Mouse (Mus musculus) thymus, postnatal 14 days (tissue): ENCODE measurements around the gene Pax6.

Experiments
- DNase-seq: peaks from one replicate; pipeline ENCODE4 v3.0.0; 2021

Pax6 gene

DNA sequence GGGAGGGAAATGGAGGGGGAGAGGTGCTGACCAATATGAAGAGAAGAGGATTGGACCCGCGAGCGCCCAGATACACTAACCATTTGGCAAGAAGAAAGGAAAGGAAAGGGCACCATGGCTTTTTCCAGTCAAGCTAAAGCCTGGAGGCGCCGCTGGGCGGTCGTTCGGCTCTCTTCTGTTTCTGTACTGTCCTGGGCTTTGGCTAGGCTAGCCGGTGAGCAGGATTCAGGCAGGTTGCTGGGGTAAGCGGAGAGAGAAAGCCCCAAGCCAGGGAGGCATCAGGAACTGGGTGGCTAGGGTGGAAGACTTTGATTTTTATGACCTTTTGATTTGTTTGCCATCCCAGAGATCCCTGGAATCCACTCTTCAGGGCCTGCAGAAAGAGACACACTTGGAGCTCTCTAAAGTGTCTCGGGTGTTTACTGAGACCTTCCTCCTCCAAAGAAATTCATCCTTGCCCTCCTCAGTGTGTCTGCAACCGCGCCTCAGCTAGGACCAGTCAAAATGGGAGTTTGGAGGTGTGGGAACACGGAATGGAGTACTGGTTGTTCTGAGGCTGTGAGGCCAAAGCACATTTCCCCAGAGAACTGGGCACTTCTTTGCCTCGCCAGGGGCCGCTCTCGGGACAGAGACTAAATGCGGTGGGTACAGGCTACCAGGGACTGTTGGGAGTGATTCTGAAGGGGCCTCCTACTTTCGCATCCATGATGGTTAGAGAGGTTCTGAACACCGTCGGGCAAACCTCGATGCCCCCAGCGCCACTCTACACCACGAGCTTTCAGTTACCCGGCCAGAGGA lies 3.3 kb downstream of the Pax6 start:
- DNase-seq: no peak

DNA sequence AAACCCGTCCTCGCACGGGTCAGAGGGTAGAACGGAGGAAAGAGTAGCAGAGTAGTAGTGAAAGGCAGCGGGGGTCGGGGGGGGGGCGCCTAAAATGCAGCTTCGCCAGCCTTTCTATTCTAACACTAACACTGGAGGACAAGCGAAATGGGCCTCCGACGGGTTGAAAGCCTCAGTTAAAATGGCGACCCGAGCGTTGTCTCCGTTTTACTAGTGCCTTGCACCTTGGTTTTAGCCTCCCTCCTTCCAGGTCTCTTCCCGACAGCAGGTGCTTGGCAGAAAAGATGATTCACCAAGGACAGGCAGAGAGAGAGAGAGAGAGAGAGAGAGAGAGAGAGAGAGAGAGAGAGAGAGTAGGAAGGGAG lies 3.9 kb downstream of the Pax6 start:
- DNase-seq: no peak

DNA sequence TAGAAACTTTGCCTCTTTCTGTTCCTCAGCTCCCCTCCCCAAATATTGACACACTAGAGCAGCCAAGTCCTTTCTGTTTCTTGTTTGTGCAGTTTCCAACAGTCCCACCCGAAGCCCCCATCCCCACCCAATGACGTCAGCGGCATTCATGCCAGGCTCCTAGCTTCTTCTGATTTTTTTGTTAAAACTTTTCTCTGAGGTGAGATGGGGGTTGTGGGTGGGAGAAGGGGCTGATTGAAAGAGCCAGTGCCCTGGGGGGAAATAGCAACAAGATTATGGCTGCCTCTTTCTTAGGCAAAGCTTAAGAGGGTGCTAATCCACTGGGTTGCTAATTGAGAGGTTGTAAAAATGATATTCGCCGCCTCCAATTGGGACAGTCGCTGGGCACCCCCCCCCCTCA lies 4.4 kb downstream of the Pax6 start:
- no peak for DNase-seq

DNA sequence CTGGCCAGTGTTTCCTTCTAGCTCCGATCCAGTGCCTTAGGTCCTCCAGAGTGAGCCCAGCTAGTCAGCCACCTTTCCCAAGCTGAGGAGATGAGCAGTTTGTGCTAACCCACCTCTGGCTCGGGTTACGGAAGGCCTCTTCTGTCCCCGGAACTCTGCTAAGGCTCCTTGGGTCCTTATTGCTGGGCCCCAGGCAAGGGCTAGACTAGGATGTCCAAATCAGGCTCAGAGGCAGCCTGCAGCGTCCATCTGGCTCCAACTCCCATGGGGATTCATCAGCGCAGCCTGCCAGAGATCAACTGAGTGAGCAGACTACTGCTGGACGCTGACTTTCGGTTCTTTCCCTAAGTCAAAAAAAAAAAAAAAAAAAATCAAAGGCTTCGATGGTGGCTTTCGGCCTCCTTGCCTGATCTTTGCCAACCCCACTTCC lies 4.9 kb downstream of the Pax6 start:
- no peak for DNase-seq

DNA sequence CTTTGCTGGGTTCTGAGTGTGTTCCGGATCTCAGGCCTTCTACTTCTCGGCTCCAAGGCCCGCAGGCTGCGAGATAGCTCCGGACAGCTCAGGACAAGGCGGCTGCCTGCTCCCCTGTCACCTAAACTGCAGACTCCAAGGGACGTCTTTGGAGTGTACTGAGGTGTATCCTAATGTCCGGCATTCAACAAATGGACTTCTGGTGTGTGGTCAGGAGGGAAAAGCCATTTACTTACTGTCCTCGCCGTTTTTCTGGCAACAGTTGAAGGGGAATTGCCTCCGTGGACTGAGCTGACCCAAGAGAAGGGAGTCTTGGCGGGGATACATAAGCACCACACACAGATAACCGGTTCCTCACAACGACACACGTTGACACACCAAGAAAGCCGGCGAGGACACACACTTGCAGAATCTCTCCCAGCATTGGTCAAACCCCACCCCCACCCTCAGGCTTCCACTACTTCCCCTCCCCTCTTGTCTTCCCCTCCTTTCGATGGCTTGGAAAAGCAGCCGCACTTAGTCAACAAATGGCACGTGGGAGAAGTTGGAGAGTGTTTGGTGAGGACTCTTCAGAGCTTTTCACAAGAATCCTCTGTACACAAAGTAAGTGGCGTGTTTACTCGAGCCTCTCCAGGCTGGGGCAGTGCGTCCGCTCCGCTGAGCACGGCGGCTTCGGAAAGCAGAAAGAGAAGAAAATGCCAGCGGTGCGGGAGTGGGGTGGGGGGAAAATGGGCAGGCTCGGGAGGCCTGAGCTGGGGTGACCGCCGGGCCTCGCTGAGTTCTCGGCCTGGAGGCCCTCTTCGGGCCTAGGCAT lies 5.6 kb downstream of the Pax6 start:
- DNase-seq: no peak

DNA sequence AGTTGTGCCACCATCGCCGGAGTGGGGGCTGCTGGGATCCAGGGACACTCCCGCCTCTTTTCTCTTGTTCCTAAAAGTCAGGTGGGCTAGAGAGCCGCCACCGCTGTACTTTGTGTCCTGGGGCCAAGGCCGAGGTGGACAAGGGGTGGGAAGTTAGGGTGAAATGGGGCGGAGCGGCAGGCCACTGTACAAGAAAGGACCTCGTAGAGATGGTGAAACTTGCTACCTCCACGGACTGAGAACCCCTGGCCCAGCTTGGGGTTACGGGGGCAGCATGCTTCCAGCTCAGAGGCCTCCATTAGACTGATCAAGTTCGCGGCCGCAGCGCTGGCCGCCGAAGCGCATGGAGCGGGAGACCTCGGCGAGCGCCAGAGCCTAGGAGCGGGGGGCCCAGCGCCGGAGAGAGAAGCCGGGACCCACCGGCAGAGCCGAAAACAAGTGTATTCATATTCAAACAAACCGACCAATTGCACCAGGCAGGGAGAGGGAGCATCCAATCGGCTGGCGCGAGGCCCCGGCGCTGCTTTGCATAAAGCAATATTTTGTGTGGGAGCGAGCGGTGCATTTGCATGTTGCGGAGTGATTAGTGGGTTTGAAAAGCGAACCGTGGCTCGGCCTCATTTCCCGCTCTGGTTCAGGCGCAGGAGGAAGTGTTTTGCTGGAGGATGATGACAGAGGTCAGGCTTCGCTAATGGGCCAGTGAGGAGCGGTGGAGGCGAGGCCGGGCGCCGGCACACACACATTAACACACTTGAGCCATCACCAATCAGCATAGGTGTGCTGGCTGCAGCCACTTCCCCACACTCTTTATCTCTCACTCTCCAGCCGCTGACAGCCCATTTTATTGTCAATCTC lies 6.4 kb downstream of the Pax6 start:
- peak; percentile 37 for DNase-seq

DNA sequence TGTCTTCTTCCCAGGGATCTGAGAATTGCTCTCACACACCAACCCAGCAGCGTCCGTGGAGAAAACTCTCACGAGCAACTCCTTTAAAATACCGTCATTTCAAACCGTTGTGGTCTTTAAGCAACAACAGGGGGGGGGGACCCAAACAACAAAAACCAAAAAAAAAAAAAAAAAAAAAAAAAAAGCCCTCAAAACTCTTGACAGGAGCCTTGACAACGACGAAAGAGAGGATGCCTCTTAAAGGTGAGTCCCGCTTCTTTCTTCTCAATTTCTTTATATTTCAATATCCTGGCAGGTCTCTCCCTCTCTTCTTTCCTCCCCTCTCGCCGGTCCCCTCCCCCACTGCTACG lies 7.0 kb downstream of the Pax6 start:
- DNase-seq: no peak

DNA sequence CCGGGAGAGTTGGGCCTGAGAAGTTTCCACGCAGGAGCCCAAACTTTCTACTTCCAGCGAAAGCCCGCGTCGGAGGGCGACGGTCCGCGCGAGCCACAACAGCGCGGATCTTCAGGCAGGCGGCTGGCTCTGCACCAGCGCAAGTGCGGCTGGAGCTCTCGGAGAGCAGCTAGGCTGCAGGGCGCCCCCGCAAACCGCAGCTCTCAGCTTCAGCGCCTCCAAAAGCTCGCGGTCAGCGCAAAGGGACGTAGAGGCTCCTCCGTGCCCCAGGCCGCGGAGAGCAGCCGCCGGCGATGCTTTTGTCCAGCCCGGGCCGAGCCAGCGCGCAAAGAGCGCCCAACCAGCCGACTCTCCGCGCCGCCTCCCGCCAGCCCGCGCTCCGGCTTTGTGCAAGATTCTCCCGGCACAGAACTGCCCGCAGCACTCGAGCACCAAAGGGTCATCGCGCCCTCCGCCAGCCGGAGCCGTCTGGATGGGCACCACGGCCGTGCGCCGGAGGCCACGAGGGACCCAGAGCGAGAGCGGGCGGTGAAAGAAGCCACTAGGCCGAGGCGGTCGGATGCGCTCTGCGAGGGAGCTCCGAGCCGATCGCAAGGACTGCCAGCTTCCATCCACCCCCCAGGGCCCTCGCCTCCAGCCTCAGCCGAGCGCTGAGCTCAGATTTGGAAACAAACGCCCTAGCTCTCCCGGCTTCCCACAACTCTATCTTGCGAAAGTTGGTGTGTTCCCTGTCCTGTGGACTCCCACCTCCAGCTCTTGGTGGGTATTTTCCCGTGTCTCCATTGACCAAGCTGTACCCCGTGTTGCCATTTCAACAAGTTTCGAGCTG lies 7.6 kb downstream of the Pax6 start:
- DNase-seq: no peak

DNA sequence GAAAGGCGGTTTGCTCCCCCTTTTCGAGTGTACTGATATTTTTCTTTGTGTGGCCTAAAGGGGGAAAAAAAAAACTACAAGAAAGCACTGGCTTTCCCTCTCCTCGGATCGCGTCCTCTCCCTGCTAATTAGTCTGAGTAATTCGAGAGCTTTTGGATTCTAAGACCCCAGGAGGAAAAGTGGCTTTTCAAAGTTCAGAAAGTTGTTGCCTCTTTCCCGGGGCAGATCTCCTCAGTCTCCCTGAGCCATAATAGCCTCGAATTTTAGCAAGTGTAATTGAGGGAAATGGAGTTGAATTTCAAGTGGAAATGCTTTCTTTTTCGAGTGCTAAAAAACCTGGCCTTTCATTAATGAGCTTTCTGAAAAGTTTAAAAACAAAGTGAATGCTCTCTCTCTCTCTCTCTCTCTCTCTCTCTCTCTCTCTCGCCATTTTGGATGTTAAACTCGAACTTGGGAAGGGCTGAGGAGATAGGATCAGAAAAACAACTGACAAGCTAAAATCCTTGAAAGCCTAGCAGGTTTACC lies 8.3 kb downstream of the Pax6 start:
- no peak for DNase-seq

DNA sequence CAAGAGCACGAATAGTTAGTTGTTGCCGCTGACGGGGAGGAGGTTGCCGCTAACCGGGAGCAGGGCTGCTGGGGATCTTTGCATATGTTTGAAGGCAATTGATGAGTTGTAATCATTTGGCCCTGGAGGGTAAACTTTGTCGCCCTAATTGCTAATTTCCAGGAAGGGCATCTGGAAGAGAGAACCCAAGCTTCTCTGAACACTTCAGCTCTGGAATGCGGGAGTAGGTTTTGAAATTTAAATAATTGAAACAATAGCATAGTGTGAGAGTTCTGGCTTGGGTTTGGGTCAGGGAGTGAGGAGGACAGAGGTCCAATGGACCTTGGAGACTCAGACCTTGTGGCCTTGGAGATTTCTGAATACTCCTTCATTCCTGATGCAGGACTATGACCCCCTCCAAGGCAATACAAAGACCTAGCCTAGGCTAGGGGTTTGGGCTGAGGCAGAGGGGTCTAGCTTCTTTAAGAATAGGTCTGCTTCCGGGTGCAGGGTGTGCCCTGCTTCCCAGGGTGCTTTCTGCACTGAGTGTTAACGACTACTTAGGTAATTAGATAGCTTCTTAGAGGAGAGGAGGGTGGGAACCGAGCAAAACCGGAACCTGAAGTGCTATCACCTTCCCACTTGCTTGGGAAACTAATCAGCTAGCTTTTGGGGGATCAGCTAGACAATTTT lies 8.9 kb downstream of the Pax6 start:
- DNase-seq: no peak

DNA sequence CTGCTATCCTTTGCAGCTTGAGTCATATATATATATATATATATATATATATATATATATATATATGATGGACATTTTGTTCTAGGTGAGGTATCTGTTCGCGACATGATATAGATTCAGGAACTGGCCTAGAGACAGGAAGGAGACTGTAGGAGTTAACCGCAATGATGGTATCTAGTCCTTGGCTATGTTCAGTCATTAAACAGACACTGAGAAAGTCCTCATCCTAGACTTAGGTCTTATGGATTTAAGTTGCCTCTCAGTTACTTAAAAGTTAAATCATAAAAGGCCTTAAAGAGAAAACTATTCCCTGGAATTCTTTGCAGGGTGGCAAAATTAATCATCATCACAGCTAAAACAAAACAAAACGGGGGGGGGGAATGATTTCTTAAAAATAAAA lies 9.6 kb downstream of the Pax6 start:
- DNase-seq: no peak

DNA sequence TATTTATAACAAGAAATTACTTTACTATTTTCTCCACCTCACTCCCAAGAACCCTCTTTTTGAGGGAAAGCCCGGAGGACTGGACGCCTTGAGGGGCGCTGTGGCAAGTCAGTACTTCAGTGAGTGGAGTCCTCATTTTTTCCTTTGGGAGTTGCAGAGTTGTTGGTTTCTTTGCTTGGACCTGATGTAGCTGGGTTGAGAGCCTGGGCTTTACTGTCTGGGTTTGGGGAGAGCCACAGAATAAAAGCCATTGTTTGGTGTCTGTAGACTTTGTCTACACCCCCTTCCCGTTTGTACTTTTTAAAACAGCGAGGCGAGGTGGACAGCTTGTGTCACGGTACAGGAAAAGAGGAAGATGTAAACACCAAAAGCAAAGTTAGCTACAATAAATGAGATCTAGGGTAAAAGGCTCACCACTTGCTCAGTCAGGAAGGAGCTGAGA lies 10.2 kb downstream of the Pax6 start:
- DNase-seq: no peak

DNA sequence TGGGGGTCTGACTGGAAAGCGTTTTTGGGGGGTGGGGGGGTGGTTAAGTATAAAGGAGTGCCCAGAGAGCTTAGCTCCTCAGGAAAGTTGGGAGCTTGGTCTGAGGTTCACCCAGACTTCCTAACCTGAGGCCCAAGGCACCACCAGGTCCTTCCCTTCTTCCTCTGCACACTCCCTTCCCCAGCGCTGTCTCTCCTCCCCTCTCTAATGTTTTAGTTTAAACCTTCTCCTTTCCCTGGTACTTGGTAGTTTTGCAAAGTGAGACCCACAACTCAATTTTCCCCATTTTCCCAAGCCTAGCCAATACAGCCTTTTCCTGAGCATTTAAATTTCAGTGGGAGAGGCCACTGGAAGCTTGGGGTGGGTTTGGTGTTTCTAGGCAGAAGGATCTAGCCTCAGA lies 10.6 kb downstream of the Pax6 start:
- DNase-seq: no peak

DNA sequence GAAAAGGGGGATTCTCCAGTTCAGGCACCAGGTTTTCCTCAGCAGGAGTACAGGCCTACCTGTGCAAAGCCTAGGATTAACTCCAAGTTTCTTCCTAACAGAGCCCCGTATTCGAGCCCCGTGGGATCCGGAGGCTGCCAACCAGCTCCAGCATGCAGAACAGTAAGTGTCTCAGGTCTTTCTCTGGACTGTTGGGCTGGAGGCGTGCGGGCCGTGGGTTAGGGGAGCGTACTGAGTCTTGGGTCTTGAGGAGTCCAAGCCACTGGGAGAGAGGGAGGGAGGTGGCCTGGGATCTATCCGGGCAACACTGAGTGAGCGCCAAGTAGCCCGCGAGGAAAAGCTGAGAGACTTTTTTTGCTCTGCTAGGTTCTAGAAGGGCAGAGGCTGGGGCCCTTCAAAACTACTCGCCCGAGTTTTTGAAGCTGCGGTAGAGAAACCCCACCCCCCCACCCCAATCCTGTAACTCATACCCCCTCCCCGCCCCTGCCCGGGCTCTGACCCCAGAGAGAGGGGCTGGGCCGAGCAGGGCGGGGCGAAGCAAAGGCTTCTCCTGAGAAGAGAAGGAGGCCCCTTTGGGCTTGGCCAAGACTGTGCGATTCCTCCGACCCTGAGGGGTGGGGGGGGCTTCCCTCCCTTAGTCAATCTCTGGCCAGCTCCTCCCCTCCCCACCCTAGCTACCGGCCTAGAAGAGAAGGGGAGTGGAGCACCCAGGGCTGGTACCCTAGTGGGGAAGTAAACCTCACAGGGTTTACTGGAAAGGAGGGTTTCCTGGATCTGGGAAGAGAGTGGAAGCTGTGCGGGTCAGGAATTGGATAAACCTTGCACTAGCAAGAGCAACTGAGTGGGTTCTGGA lies 11.7 kb downstream of the Pax6 start:
- DNase-seq: no peak

DNA sequence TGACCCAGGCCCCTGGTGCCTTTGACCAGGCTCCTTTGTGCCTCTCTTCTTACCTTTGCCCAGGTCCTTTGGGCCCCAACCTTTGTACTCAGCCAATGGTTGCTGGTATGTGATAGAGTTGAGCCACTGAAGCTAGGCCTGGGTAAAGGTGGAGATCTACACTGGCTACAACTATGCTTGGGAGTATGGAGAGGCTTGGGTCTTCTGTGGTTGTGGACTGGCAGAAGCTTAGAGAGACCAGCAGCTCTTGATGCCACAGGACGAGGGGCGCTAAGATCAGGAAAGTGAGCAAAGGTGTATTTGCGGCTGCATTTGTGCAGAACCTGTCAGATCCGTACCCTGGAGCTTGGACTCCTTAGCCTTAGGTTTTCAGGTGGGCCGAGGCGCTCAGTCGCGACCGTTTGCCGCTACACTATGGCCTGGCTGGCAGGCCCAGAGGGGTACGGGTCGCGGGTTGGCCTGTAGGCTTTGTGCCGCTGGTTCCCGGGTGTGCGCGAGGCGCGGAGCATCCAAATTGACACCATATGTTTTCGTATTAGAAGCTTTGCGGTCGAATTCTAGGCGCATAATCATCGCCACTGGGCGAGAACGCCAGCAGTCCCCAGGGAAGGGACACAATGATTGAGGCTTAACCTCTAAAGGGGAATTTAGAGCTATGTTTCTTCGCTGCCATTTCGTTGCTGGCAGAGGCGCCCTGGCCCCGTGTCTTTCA lies 12.5 kb downstream of the Pax6 start:
- no peak for DNase-seq

DNA sequence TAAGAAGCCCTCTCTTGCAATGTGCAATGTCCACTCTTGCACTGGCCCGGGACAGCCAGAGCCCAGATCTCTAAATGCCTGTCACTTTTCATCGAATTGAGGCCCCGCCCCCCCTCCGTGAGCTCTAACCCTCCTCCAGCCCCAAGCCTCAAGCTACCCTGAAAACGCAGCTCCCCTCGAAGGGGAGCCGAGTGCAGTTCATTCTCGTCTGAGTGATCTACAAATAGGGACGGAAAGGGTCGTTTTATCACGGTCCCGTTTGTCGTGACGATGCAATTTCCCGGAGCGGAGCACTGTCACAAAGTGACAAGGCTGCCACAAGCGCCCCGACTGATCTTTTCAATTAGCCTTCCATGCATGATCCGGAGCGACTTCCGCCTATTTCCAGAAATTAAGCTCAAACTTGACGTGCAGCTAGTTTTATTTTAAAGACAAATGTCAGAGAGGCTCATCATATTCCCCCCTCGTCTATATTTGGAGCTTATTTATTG lies 13.4 kb downstream of the Pax6 start:
- DNase-seq: no peak

DNA sequence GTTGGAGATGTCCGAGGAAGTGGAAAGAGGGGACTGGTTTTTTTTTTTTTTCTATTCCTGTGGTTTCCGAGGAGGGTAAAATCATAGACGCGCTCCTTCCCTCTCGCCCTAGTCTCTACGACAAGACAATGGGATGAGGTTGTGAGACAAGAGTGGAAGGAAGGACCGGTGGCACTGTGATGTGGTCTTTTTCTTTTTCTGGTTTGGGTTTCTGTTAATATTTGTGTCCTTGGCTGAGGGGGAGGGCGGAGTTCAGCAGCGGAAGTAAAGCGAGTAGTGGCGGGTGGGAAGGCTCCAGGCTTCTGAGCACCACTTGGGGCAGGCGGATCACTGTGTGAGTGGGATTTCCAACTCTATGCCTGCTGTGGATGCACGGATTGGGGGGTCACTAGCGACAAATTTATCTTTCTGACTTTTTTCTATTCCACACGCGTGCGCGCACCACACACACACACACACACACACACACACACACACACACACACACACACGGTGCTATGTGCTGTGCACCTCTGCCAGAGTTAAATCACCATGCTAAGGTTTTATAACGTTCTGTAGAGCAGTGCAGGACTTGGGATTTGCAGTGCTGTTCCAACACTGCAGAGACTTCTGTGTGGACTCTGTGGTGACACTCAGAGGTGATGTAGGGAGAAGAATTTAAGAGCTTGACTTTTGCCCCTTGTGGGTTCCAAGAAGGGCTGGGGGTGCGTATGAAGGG lies 14.1 kb downstream of the Pax6 start:
- no peak for DNase-seq

DNA sequence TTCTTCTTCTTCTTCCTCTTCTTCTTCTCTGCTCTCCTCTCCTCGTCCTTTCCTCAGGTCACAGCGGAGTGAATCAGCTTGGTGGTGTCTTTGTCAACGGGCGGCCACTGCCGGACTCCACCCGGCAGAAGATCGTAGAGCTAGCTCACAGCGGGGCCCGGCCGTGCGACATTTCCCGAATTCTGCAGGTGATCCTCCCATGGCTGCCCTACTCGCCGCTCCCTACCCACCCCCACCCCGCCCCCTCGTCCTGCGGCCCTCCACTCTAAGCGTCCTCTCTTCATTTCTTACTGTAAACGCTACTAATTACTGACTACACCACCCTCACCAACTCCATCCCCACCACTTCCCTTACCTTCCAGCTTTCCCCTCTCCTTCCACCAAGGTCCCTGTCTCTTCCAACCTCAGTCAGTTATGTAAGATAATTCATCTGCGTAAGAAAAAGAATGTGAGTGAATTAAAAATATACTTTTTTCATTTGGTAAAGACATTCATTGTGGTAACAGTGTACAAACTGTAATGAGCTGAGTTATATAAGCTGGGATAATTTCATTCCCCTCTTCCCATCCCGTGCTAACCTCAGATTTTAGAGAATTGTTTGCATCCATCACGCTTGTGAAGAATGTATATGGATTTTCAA lies 15.2 kb downstream of the Pax6 start:
- no peak for DNase-seq
